Mouse (Mus musculus): ENCODE measurements at regions not wholly inside any gene's neighbourhood (a gene's known extent, or its start where the extent isn't known, plus 50 kb on each side); places are given as distances from the start of the nearest gene placed in this dataset.
A peak's percentile ranks its signal among the peaks of the same experiment; 100 is the strongest.

GRCm38 (mm10) chr3:37934236-37934635 lies 209.9 kb upstream of the Gm5148 start:
- DNase-seq (ENCODE audit: extremely low read depth, low read depth): no peak

- DNase-seq (ENCODE audit: extremely low read depth, low read depth): no peak
Observed at GRCm38 (mm10) chr3:37928731-37929130, 204.4 kb upstream of the Gm5148 start.

GRCm38 (mm10) chr3:37919450-37920156 lies 195.3 kb upstream of the Gm5148 start:
- DNase-seq (ENCODE audit: extremely low read depth, low read depth): peak; percentile 14

GRCm38 (mm10) chr3:37916786-37917479 lies 192.6 kb upstream of the Gm5148 start:
- DNase-seq (ENCODE audit: extremely low read depth, low read depth): no peak

- DNase-seq (ENCODE audit: extremely low read depth, low read depth): no peak
Observed at GRCm38 (mm10) chr3:37916281-37916680, 192.0 kb upstream of the Gm5148 start.

- DNase-seq (ENCODE audit: extremely low read depth, low read depth): no peak
Observed at GRCm38 (mm10) chr3:37915673-37916072, 191.4 kb upstream of the Gm5148 start.

- DNase-seq (ENCODE audit: extremely low read depth, low read depth): no peak
Observed at GRCm38 (mm10) chr3:37914136-37914535, 189.8 kb upstream of the Gm5148 start.

GRCm38 (mm10) chr3:37909821-37910220 lies 185.5 kb upstream of the Gm5148 start:
- DNase-seq (ENCODE audit: extremely low read depth, low read depth): no peak

GRCm38 (mm10) chr3:37909008-37909407 lies 184.7 kb upstream of the Gm5148 start:
- no peak for DNase-seq (ENCODE audit: extremely low read depth, low read depth)

- no peak for DNase-seq (ENCODE audit: extremely low read depth, low read depth)
Observed at GRCm38 (mm10) chr3:37908456-37908855, 184.2 kb upstream of the Gm5148 start.

- DNase-seq (ENCODE audit: extremely low read depth, low read depth): no peak
Observed at GRCm38 (mm10) chr3:37907432-37908088, 183.3 kb upstream of the Gm5148 start.

GRCm38 (mm10) chr3:37906806-37907251 lies 182.5 kb upstream of the Gm5148 start:
- no peak for DNase-seq (ENCODE audit: extremely low read depth, low read depth)

GRCm38 (mm10) chr3:37904188-37904587 lies 179.9 kb upstream of the Gm5148 start:
- no peak for DNase-seq (ENCODE audit: extremely low read depth, low read depth)

GRCm38 (mm10) chr3:37903482-37903881 lies 179.2 kb upstream of the Gm5148 start:
- DNase-seq (ENCODE audit: extremely low read depth, low read depth): no peak

GRCm38 (mm10) chr3:37903021-37903420 lies 178.7 kb upstream of the Gm5148 start:
- no peak for DNase-seq (ENCODE audit: extremely low read depth, low read depth)

GRCm38 (mm10) chr3:37897392-37897791 lies 173.1 kb upstream of the Gm5148 start:
- no peak for DNase-seq (ENCODE audit: extremely low read depth, low read depth)

GRCm38 (mm10) chr3:37896821-37897311 lies 172.6 kb upstream of the Gm5148 start:
- no peak for DNase-seq (ENCODE audit: extremely low read depth, low read depth)

- no peak for DNase-seq (ENCODE audit: extremely low read depth, low read depth)
Observed at GRCm38 (mm10) chr3:37894599-37894998, 170.3 kb upstream of the Gm5148 start.

GRCm38 (mm10) chr3:37890202-37890601 lies 165.9 kb upstream of the Gm5148 start:
- no peak for DNase-seq (ENCODE audit: extremely low read depth, low read depth)

- DNase-seq (ENCODE audit: extremely low read depth, low read depth): no peak
Observed at GRCm38 (mm10) chr3:37888455-37888854, 164.2 kb upstream of the Gm5148 start.

- no peak for DNase-seq (ENCODE audit: extremely low read depth, low read depth)
Observed at GRCm38 (mm10) chr3:37887711-37888110, 163.4 kb upstream of the Gm5148 start.
